Mouse (Mus musculus) erythroblast, embryonic 14.5 days (primary cell): Measurements from ENCODE around the gene Pgf.

Source experiments
- GATA1 ChIP-seq: IDR thresholded peaks from 2 replicates; pipeline ENCODE4 v1.6.1; 2012; ENCODE audit warnings: low read length, inconsistent platforms, mixed read lengths
- TAL1 ChIP-seq: IDR thresholded peaks from 3 replicates; pipeline ENCODE4 v1.6.1; 2012; ENCODE audit warnings: low read length, inconsistent platforms, mixed read lengths

DNA sequence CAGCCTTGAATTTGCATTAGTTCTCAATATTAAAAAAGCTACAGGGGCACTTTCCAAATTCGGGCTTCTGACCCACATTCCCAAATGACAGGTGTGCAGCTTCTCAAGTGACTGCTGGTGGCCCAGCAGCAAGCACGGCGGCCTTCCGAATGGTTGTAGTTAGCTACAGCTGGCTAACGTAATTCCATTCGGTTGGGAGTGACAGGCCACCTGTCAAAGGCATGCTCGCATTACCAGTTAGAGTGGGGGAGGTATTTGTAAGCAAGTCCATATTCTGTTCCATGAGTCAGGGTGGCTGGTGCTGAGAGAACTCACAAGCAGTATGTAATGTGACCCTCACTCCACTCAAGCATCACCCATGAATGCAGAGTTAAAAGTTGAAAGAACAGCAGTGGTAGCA is 49.6 kb upstream of the Pgf start:
- TF ChIP-seq TAL1 = no peak
- TF ChIP-seq GATA1 = no peak
